Mouse (Mus musculus) frontal cortex, postnatal 10 days (tissue): ENCODE data around the gene Tlr9.

Experiments
- DNase-seq, 2 experiments: peaks; one replicate each; pipeline ENCODE4 v3.0.0; 2022; ENCODE audit warnings: low spot score in 2 of 2, mixed read lengths in 1 of 2

The Tlr9 gene

DNA sequence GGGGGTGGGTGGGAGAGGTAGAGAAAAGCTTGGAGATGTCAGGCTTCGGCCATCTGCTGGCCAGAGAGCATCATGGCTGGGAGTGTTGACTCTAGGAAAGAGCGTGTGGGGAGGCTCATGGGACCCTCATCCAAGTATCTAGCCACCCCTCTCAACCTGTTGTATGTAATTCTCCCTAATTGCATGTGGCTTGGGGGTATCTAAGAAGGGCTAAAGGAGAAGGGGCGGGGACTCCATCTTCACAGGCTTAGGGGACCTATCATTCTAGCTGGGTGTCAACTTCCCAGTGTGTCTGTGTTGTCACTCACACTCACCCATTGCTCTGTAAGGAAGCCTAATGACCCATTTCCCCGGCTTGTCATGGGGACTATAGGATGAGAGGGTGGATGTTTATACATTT lies 9.4 kb downstream of the Tlr9 start:
- no peak for DNase-seq

DNA sequence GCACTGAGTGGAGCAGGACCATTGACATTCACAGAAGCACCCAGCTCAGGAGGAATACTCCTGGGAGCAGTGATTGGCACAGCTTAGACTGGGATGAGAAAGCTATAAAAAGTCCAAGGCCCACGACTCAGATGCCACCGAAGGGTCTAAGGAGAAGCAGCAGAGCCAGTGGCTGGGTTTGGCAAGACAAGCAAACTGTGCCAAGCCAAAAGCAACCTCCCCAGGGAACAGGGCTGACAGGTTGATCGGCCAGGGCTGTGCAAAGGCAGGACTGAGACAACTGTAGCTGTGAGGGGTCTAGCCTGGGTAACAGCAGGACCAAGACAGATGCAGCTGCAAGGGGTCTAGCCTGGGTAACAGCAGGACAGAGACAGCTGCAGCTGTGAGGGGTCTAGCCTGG lies 10.6 kb downstream of the Tlr9 start:
- no peak for DNase-seq

DNA sequence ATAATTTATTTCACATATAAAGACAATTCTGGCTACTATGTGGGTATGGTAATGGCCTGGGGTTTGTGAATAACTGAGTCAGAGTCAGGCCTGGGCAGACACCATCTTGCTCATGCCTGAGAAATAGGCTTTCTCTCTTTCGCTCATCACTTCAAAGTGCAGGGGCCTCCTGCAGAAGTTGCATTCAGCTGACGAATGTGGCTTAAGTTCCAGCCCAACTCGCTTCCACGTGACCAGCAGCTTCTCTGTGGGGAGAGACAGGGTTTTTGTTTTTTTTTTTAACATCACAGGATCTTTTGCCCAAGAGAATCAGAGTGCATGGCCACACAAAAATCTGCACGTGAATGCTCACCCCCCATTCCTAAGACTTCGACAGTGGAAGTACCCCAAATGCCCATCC lies 11.6 kb downstream of the Tlr9 start:
- DNase-seq: no peak

DNA sequence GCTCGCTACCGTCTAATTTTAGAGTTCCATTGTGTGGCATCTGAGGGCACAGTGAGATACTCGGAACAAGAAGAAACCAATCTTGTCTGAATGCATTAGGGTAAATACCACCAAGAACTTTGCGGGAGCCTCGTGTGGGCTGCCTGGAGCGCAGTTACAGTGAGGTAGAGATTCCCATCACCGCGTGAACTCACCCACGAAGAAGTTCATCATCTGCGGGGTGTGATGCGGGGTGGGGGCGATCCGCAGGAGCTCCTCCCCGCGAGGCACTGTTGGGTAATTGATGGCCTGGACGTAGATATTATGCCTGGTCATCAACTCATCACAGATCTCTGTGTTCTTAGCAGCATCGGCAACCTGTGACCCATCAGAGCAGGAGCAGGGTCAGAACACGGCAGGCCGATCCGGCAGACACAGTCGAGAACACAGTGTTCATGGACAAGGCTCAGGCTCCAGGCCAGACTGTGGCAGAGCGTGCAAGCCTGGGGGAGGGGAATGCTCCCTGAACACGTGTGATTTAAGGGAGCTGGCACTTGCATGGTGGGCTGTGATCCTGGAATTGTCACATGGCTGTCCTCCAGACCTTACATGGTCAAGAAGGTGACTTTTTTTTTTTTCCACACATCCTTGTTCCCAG lies 12.9 kb downstream of the Tlr9 start:
- no peak for DNase-seq

DNA sequence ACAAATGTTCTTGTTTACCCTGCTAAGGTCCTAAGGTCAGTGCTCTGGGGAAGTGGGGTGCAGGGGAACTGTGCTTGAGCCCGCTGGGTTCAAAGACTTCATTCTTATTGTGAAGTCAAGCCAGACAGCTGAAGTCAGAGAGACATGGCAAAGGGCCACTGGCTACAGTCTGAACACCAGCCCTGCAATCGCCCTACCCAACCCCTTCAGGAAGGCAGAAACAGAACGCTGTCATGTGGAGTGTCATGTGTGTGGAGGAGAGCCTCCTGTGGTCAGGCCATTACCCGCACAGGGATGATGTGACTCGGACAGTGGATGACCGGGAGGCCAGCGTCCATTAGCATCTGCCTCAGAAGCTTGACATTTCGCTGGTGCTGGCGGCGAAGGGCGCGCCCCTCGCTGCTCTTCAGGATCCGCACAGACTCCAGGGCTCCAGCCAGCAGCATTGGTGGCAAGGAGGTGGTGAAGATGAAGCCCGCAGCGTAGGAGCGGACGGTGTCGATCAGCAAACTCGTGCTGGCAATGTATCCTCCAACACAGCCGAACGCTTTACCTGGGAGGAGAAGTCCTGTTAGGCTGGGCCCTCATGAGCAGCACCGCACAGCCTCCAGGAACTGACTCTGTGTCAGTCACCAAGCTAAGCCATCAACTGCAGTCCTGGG lies 13.9 kb downstream of the Tlr9 start:
- no peak for DNase-seq

DNA sequence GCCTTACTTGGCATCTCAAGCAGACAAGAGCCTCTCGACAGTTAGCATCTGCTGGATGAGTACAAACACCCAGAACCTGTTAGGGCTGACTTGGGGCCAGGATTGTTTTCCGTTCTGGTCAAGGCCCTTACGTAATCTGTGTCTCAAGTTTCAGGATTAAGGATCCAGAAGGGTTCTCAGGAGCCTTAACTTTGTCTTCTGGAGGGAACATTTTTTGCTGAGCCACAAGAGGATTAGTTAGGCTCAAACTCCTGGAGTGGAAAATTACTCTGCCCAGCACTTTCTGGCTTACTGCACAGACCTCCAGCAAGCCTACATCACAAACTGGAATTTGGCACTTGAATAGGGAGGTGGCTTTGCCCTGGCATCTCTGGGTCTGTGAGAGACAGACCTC lies 14.4 kb downstream of the Tlr9 start:
- no peak for DNase-seq

DNA sequence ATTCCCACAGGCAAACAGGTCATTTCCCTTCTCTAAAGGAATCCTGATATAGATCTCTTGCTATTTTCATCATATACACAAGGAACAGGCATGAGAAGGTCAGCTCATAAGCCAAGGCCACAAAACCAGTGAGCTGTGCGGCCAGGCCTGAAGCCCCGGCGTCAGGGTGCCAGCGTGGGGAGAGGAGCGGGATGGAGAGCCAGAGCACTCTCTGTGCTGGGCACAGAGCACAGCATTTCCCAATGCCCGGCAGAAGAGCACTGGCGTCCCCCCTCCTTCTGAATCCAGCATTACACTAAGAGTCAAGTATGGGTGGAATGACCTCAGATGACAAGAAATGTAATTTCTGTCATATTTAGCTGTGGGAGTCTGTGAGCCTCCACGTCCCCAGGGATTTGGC lies 15.0 kb downstream of the Tlr9 start:
- DNase-seq: no peak

DNA sequence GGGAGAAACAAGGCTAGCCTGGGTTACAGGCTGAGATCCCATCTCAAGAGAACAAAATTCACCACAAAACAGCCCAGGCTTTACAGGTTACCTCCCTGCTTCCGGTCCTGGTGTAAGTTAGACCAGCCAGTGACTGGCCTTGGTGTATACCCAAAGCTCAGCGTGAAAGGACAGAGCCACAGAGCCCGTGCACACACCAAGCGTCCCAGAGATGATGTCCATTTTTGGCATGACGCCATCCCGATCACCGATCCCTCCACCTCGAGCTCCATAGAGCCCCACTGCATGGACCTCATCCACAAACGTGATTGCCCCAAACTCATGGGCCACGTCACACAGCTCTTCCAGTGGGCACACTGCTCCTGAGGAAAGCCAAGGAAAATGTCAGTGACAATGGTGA lies 15.5 kb downstream of the Tlr9 start:
- DNase-seq: no peak

DNA sequence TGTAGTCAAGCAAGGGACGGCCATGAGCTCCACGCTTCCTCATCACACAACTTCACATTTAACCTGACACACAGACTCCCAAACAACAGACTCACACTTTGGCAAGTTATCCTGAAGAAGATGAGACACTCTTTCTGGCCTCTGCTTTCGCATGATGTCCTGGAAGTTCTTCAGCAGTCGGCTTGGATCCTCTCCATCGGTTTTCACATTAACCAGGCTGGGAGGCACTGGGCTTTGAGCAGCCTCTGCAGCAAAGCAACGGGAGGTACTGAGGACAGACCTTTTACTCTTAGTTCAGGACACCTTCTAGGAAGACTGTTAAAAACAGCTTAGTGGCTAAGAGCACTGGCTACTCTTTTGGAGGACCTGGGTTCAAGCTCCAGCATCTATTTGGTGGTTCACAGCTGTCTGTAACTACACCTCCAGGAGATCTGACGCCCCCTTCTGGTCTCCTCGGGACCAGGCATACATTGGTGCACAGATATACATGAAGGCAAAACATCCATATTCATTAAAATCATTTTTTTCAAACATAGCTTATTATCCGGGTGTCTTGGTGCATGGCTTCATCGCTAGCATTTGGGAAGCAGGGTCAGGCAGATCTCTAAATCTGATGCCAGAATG lies 19.3 kb downstream of the Tlr9 start:
- no peak for DNase-seq

DNA sequence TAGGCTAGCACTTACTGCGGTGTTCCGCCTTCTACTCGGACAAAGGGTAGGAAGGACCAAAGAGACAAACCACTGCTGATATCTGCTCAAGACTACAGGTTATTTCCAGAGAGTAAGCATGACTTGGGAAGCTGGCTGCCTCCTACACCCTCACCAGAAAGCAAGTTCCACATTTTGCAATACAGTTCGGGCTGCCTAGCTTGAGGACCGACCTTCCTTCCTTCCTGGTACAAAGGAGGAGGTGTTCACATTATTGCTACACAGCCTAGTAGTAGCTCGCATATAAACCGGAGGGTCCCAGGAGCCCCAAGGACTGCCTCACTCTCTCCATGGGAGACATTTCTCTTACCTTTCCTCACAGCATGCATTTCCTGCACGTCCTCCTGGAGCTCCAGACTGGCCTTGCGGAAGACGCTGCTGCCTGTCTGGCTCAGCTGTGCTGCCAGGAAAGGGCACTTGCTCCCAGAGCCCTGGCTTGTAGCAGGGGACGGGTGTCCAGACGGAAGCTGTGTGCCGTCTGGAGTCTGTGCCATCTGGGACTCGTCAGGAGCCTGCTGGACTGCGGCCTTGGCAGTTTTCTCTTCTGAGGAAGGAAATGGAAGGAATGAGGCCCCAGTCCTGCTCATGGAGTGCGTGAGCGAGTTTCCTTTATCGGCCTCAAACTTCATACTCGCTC lies 20.6 kb downstream of the Tlr9 start:
- DNase-seq: no peak

DNA sequence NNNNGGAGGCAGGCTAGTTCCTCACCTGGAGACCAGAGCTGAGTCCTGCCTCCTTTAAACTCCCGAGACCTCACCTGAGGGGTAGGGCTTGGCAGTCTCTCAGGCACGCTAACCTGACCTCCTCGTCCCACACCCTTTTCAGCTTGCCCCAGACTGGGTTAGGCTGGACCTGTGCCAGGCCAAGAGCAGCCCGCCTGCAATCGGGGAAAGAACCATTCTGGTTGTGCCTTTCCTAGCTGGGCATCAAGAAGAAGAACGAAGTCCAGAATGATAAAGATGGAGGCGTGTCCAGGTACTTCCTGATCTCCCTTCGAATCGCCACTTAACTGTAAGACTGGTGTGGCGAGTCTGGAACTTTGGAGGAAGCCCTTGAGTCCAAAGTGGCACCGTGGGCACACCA lies 27.2 kb downstream of the Tlr9 start:
- DNase-seq: no peak

DNA sequence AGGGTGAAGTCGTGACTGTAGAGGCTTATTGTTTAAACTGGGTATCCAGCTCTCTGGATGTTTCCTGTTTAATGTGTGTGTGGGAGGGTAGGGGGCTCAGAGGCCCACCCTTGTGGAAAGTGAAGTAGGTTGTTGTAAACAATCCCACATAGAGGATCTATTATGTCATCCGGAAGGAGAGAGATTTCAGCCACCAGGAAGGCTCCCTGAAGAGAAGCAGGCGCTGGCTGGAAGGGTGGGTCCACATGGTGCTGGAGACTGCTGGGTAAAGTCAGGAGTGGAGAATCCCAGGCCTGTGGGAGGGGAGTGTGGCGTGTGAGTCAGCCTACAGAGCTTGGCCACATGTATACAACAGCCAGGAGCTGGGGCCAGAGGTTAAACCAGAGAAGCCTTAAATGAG lies 27.8 kb downstream of the Tlr9 start:
- DNase-seq: no peak

DNA sequence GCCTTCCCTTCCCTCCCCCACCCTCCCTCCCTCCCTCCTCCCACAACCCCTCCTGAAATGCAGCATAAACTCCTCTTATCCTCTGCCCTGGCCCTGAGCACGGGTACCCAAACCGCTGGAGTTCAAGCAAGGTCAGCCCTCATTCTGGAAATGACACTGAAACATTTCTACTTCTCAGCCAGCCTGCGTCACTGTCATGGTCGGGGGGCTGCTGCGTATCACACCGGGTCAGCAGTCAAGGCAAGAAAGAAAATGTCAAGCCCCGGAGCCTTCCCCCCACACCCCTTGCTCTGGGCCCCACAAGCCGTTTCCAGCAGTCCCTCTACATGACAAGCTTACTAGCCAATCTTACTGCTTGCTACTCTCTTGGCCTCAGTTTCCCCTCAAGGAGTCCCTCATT lies 28.7 kb downstream of the Tlr9 start:
- no peak for DNase-seq

DNA sequence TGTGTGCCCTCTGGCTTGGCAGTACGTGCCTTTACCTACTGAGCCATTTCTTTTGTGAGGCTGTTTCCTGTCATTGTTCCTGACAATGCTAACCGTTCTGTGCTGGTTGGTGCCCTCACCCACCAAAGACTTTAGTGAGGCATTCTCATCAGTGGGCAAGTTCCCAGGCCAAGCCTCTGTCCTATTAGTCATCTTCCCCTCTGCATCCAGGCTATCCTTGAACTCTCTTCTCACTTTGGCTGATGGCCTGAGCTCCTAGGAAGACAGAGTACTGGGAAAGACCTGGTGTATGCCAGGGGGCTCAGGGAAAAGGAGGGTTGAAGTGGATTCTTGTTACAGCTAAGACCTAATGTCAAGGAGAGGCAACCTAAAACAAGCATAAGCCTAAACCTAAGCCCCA lies 31.6 kb downstream of the Tlr9 start:
- no peak for DNase-seq

DNA sequence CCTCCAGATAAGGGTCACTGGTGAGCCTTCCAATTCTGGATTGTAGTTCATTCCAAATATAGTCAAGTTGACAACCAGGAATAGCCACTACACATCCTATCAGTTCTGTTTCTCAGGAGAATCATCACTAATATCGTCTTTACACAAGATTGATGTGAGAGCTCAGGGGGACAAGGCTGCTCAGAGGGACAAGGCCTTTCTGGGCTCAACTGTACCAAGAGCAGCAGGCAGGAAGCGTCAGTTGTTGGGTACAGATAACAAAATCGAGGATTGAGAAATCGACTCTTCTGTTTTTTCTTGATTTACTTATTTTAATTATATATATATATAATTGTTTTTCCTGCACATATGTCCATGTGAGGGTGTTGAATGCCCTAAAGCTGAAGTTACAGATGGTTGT lies 36.0 kb downstream of the Tlr9 start:
- no peak for DNase-seq

DNA sequence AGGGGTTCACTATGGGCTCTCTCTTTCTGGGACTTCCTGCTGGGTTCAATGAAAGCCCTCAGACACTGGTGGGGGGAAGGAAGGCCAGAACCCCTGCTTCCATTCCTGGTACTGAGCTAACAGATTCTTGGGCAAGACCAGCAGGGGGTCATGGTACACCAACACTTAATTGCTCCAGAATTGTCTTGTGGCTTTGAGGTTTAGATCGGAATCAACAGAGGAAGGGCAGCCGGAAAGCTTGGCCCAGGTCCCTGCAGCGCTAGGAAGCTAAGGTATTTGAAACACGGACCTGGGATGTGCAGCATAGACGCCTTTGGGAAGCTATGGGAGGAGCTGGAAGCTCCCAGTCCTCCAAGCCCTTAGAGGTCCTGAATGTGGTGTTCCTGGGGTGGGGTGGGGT lies 36.6 kb downstream of the Tlr9 start:
- DNase-seq: no peak

DNA sequence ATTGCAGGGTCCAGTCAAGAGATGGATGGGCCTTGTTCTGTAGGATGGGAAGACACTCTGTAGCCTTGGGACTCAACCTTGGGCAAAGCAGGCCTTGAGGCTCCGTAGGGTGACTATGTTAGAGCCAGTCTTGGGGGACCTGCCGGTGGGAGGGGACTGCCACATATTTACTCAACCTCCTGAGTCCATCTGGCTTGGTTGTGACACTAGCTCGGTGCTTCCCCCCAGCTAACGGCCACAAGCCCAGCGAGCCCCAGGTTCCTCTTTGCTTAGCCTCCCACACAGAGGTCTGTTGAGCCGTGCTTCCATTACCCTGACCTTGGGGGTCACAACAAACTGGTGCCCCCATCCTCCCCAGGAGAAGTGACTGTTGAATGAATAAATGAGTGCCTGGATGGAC lies 38.7 kb downstream of the Tlr9 start:
- DNase-seq: no peak

DNA sequence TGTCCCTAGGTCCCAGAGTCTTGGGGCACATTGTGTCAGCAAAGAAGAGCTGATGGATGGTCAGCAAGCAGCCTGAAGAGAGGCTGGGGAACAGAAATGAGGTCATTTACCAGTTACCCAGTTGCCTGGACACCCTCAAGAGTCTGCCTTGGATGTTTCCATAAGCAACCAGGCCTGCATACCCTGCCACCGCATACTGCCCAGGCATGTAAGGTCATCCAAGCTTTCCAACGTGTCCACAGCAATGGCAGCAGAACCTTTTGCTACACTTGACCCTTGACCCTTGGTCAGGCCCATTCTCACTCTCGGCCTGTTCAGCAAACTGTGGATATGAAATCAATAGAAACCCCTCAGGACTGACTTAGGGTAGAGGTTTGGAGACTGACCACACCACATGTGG lies 39.1 kb downstream of the Tlr9 start:
- DNase-seq: no peak

DNA sequence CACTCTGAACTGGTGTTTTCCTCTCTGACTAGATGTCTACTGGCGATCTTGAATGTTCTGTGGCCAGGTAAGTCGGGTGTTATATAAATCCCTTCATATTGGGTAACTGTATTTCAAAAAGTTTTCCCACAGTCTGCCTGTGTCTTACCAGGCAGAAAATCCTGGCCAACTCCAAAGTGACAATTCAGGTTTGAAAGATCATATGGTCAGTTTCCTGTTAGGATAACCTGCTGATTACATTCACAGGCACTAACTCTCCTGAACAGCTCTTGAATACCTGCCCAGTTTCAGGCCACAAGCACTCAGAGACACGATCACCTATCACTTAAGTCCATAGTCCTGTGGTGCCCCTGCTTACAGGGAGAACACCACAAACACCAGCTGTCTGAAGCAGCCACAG lies 39.7 kb downstream of the Tlr9 start:
- DNase-seq: no peak

DNA sequence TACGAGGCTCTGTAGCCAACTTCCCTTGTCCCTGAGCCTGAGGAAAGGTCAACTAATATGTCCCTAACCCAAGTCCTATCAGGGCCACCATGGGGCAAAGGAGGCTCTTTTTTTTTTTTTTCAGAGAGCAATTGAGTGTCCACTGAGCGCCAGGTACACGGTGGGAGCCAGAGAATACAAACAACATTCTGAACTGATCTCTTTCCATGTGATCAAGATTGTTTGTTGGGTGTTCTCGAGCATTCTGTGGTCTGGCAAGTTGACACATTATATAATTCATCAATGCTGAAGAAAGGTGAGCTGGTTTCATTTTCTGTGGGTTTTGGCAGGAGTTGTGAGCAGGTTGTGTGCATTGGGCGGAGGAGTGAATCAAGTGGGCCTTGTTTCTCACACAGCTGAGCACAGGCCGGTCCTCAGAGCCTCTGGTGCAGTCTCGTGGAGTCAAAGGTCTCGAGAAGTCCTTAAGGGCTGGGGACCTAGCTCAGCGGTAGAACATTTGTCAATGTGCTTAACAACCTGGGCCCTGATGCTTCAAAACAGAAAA lies 41.1 kb downstream of the Tlr9 start:
- DNase-seq: no peak

DNA sequence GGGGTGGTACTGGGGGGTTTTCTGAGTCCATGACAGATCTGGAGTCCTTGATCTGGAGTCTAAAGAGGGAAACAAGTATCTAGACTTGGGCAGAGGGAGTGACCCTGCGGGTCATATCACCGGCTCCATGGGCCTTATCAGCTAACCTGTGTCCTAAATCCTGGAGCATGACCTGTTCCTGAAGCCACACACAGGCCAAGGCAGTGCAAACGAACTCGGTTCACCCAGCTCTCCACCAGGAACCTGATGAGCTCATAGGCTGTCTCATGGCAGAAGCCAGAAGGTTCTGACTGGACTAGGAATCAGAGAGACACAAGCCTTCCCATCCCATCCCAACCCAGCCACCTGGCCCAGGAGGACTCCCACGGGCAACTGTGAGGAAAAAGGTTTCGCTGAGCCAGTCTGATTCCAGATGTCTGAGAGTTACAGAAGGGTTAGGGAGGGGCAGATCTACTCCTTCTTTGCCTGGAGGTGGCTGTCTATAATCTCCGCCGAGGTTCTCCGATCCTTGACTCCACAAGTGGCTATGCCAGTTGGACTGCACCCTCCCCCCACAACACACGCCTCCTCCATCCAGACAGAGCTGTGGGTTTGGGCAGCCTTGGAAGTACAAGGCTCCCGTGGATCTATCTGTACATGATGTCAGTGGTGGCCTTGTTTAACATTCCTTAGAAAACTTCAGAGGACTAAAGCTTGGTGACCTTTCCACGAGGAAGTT lies 43.1 kb downstream of the Tlr9 start:
- no peak for DNase-seq
